Mouse (Mus musculus): ENCODE data around the gene Tmem191c.

Tmem191c gene

GRCm38 (mm10) chr16:17266113-17266512 is 9.8 kb upstream of the Tmem191c start:
- no peak for DNase-seq (ENCODE audit: low spot score in 2 of 2)

- no peak for DNase-seq (ENCODE audit: low spot score in 2 of 2)
Measured at GRCm38 (mm10) chr16:17267937-17268336, 7.9 kb upstream of the Tmem191c start.

GRCm38 (mm10) chr16:17269872-17270271 is 6.0 kb upstream of the Tmem191c start:
- DNase-seq (ENCODE audit: low spot score in 2 of 2): no peak

GRCm38 (mm10) chr16:17271124-17271523 is 4.8 kb upstream of the Tmem191c start:
- DNase-seq (ENCODE audit: low spot score in 2 of 2): no peak

GRCm38 (mm10) chr16:17271856-17272255 is 4.0 kb upstream of the Tmem191c start:
- DNase-seq (ENCODE audit: low spot score in 2 of 2): no peak

- DNase-seq (ENCODE audit: low spot score in 2 of 2): peak; percentile 95 to 96
Measured at GRCm38 (mm10) chr16:17276164-17277151, 581 bp downstream of the Tmem191c start.

GRCm38 (mm10) chr16:17277342-17278211 is 1.7 kb downstream of the Tmem191c start:
- DNase-seq (ENCODE audit: low spot score in 2 of 2): peak; percentile 80 to 85

- no peak for DNase-seq (ENCODE audit: low spot score in 2 of 2)
Measured at GRCm38 (mm10) chr16:17280471-17280870, 4.6 kb downstream of the Tmem191c start.

- peak in 1 of 2 experiments; percentile 49 for DNase-seq (ENCODE audit: low spot score in 2 of 2)
Measured at GRCm38 (mm10) chr16:17283151-17283550, 7.3 kb downstream of the Tmem191c start.

- DNase-seq (ENCODE audit: low spot score in 2 of 2): no peak
Measured at GRCm38 (mm10) chr16:17287103-17287502, 11.2 kb downstream of the Tmem191c start.

GRCm38 (mm10) chr16:17291016-17291415 is 15.1 kb downstream of the Tmem191c start:
- no peak for DNase-seq (ENCODE audit: low spot score in 2 of 2)

- peak in 1 of 2 experiments; percentile 70 for DNase-seq (ENCODE audit: low spot score in 2 of 2)
Measured at GRCm38 (mm10) chr16:17292751-17293150, 16.9 kb downstream of the Tmem191c start.

GRCm38 (mm10) chr16:17300818-17301217 is 24.9 kb downstream of the Tmem191c start:
- no peak for DNase-seq (ENCODE audit: low spot score in 2 of 2)

GRCm38 (mm10) chr16:17303521-17304245 is 27.8 kb downstream of the Tmem191c start:
- no peak for DNase-seq (ENCODE audit: low spot score in 2 of 2)

- no peak for DNase-seq (ENCODE audit: low spot score in 2 of 2)
Measured at GRCm38 (mm10) chr16:17307461-17307860, 31.6 kb downstream of the Tmem191c start.

- DNase-seq (ENCODE audit: low spot score in 2 of 2): no peak
Measured at GRCm38 (mm10) chr16:17309036-17309435, 33.2 kb downstream of the Tmem191c start.

- DNase-seq (ENCODE audit: low spot score in 2 of 2): no peak
Measured at GRCm38 (mm10) chr16:17312531-17312930, 36.7 kb downstream of the Tmem191c start.

- DNase-seq (ENCODE audit: low spot score in 2 of 2): no peak
Measured at GRCm38 (mm10) chr16:17316554-17316953, 40.7 kb downstream of the Tmem191c start.

- DNase-seq (ENCODE audit: low spot score in 2 of 2): no peak
Measured at GRCm38 (mm10) chr16:17321481-17321880, 45.6 kb downstream of the Tmem191c start.

- DNase-seq (ENCODE audit: low spot score in 2 of 2): no peak
Measured at GRCm38 (mm10) chr16:17324745-17325144, 48.9 kb downstream of the Tmem191c start.

- peak; percentile 35 to 38 for DNase-seq (ENCODE audit: low spot score in 2 of 2)
Measured at GRCm38 (mm10) chr16:17326064-17326463, 50.2 kb downstream of the Tmem191c start.

Measured in right cerebral cortex, postnatal 10 days (tissue).